Mouse (Mus musculus): ENCODE measurements at regions not wholly inside any gene's neighbourhood (a gene's known extent, or its start where the extent isn't known, plus 50 kb on each side); places are given as distances from the start of the nearest gene placed in this dataset.

DNA sequence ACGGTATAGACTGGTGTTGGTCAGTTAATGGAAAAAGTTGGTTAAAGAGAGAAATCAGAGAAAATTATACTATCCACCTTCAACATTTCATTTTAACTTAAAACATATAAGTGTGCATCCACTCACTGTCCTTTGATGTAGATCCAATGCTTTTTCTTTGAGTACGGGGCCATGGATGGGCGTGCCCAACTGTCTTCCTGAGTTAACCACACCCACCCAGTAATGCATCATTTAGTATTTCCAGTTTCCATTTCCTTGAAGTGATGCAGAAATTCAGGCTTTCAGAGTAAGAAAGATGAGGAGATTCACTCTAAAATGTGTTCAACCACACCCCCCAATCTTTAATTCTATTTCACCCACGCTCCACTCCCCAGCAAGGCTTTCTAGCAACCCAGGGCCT is 490.6 kb downstream of the Bnc2 start:
- H3K4me1 ChIP-seq (ENCODE audit: insufficient read depth): no peaks in the 10 kb centered on the region
- no peak overlapping the region for H3K27ac ChIP-seq (ENCODE audit: low read depth, low read length)
- no peak overlapping the region for H3K4me3 ChIP-seq (ENCODE audit: low read depth, low read length)
- no peaks in the 10 kb centered on the region for H3K36me3 ChIP-seq (ENCODE audit: insufficient read depth)
- TF ChIP-seq CTCF (IDR thresholded peaks at IDR 0.05; ENCODE audit: low read depth): no peak
- no peak for DNase-seq
- no peak overlapping the region for H3K4me2 ChIP-seq (ENCODE audit: low read depth)
- no peaks in the 10 kb centered on the region for H3K9me3 ChIP-seq (ENCODE audit: low read length)
- no peaks in the 10 kb centered on the region for H3K27me3 ChIP-seq (ENCODE audit: insufficient read depth, low read length)
- no peak for ATAC-seq
- no peak overlapping the region for H3K9ac ChIP-seq
- 92% methylated on average over 4 of the region's 4 CpGs for WGBS

DNA sequence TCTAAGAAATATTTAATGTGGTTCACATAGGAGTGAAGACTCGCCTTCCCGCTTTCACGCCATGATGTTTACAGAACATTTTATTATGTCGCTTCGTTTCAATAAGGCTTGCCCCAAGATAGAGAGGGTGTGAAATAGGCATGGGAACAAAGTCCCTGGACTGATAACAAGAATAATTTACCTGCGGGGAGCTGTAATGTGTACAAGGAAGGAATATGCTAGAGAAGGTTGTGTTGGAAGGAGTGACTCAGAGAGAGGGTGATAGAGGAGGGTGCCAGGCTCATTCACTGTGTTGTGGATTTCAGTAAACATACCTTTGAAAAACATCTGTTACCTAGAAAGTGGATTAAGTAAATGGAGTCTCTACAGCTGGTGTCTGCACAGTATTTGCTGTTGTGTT is 490.2 kb downstream of the Bnc2 start:
- Histone ChIP-seq H3K9me3 (ENCODE audit: low read length) (no peaks in the 10 kb centered on the region), H3K4me1 (ENCODE audit: insufficient read depth) (no peaks in the 10 kb centered on the region), H3K9ac (no peak overlapping the region), H3K4me2 (ENCODE audit: low read depth) (no peak overlapping the region), H3K27me3 (ENCODE audit: insufficient read depth, low read length) (no peaks in the 10 kb centered on the region), H3K36me3 (ENCODE audit: insufficient read depth) (no peaks in the 10 kb centered on the region), H3K27ac (ENCODE audit: low read depth, low read length) (no peak overlapping the region), H3K4me3 (ENCODE audit: low read depth, low read length) (no peak overlapping the region)
- no peak for TF ChIP-seq CTCF (IDR thresholded peaks at IDR 0.05; ENCODE audit: low read depth)
- no peak for ATAC-seq
- no peak for DNase-seq
- WGBS: 91% methylated on average over 6 of the region's 6 CpGs

- no peak for ATAC-seq
- DNase-seq: no peak
Measured at GRCm38 (mm10) chr4:84189315-84189714, 485.8 kb downstream of the Bnc2 start.

GRCm38 (mm10) chr4:84191303-84191702 is 483.8 kb downstream of the Bnc2 start:
- H3K36me3 ChIP-seq (ENCODE audit: insufficient read depth): no peaks in the 10 kb centered on the region
- H3K4me3 ChIP-seq (ENCODE audit: low read depth, low read length): no peak overlapping the region
- DNase-seq (no peak), ATAC-seq (no peak)
- no peaks in the 10 kb centered on the region for H3K27me3 ChIP-seq (ENCODE audit: insufficient read depth, low read length)
- H3K9me3 ChIP-seq (ENCODE audit: low read length): no peaks in the 10 kb centered on the region
- H3K27ac ChIP-seq (ENCODE audit: low read depth, low read length): no peak overlapping the region
- TF ChIP-seq CTCF (IDR thresholded peaks at IDR 0.05; ENCODE audit: low read depth): no peak
- no peaks in the 10 kb centered on the region for H3K4me1 ChIP-seq (ENCODE audit: insufficient read depth)
- H3K4me2 ChIP-seq (ENCODE audit: low read depth): no peak overlapping the region
- no peak overlapping the region for H3K9ac ChIP-seq
- 87% methylated on average over 2 of the region's 2 CpGs for WGBS

More at GRCm38 (mm10) chr4:84189315-84189714, 485.8 kb downstream of the Bnc2 start:
- H3K4me1 ChIP-seq (ENCODE audit: insufficient read depth): no peaks in the 10 kb centered on the region
- H3K27me3 ChIP-seq (ENCODE audit: insufficient read depth, low read length): no peaks in the 10 kb centered on the region
- H3K4me3 ChIP-seq (ENCODE audit: low read depth, low read length): no peak overlapping the region
- TF ChIP-seq CTCF (IDR thresholded peaks at IDR 0.05; ENCODE audit: low read depth): no peak
- H3K27ac ChIP-seq (ENCODE audit: low read depth, low read length): no peak overlapping the region
- no peak overlapping the region for H3K4me2 ChIP-seq (ENCODE audit: low read depth)
- no peaks in the 10 kb centered on the region for H3K36me3 ChIP-seq (ENCODE audit: insufficient read depth)
- 60% methylated on average over 12 of the region's 12 CpGs for WGBS
- H3K9ac ChIP-seq: no peak overlapping the region
- no peaks in the 10 kb centered on the region for H3K9me3 ChIP-seq (ENCODE audit: low read length)

GRCm38 (mm10) chr4:84192301-84192700 is 482.8 kb downstream of the Bnc2 start:
- H3K4me3 ChIP-seq (ENCODE audit: low read depth, low read length): no peak overlapping the region
- no peak for TF ChIP-seq CTCF (IDR thresholded peaks at IDR 0.05; ENCODE audit: low read depth)
- no peaks in the 10 kb centered on the region for H3K4me1 ChIP-seq (ENCODE audit: insufficient read depth)
- no peak overlapping the region for H3K27ac ChIP-seq (ENCODE audit: low read depth, low read length)
- WGBS: 70% methylated on average over 2 of the region's 2 CpGs
- no peaks in the 10 kb centered on the region for H3K36me3 ChIP-seq (ENCODE audit: insufficient read depth)
- no peak overlapping the region for H3K4me2 ChIP-seq (ENCODE audit: low read depth)
- ATAC-seq (no peak), DNase-seq (no peak)
- H3K27me3 ChIP-seq (ENCODE audit: insufficient read depth, low read length): no peaks in the 10 kb centered on the region
- no peaks in the 10 kb centered on the region for H3K9me3 ChIP-seq (ENCODE audit: low read length)
- H3K9ac ChIP-seq: no peak overlapping the region

DNA sequence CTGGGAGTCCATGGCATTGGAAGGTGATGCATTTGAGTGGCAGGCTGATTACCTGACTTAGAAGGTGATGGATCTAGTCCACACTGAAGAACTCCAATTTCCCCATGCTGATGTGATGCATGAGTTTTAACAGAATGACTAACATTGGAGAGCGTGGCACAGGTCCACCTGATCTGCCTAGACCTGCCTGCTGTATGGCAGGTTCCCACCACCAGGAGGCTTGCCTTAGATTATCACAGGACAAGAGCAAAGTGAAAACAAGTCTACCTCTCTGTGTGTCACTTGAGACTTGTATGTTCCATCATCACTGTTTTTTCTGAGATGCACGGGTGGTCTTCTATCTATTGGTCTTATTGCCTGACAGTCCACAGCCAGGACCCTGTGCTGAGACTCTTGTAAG is 478.3 kb downstream of the Bnc2 start:
- H3K4me2 ChIP-seq (ENCODE audit: low read depth): no peak overlapping the region
- WGBS: 92% methylated on average over 2 of the region's 2 CpGs
- no peak for TF ChIP-seq CTCF (IDR thresholded peaks at IDR 0.05; ENCODE audit: low read depth)
- H3K27me3 ChIP-seq (ENCODE audit: insufficient read depth, low read length): no peaks in the 10 kb centered on the region
- no peaks in the 10 kb centered on the region for H3K4me1 ChIP-seq (ENCODE audit: insufficient read depth)
- H3K9ac ChIP-seq: no peak overlapping the region
- no peak overlapping the region for H3K4me3 ChIP-seq (ENCODE audit: low read depth, low read length)
- no peak overlapping the region for H3K27ac ChIP-seq (ENCODE audit: low read depth, low read length)
- no peaks in the 10 kb centered on the region for H3K36me3 ChIP-seq (ENCODE audit: insufficient read depth)
- no peak for DNase-seq
- no peak for ATAC-seq
- H3K9me3 ChIP-seq (ENCODE audit: low read length): no peaks in the 10 kb centered on the region

DNA sequence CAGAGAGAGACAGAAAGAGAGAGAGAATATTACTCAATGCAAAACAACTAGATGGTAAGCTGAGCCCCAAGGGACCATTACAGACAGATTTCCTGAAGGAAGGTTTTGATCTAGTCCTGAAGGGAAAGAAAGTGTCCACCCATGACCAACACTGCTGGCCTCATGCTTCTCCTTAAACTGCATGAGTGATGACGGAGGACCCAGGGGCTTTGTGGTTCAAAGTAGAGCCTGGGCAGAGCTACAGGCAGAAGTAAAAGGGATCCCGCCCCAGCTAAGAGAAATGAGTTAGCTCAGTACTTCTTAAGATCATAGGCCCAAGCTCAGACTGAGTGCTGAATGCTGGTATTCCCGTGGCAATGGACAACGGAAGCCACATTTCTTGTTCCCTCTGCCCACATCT is 476.9 kb downstream of the Bnc2 start:
- Histone ChIP-seq H3K36me3 (ENCODE audit: insufficient read depth) (no peaks in the 10 kb centered on the region), H3K9ac (no peak overlapping the region), H3K4me2 (ENCODE audit: low read depth) (no peak overlapping the region), H3K27ac (ENCODE audit: low read depth, low read length) (no peak overlapping the region), H3K4me1 (ENCODE audit: insufficient read depth) (no peaks in the 10 kb centered on the region), H3K27me3 (ENCODE audit: insufficient read depth, low read length) (no peaks in the 10 kb centered on the region), H3K4me3 (ENCODE audit: low read depth, low read length) (no peak overlapping the region), H3K9me3 (ENCODE audit: low read length) (no peaks in the 10 kb centered on the region)
- no peak for TF ChIP-seq CTCF (IDR thresholded peaks at IDR 0.05; ENCODE audit: low read depth)
- ATAC-seq (no peak), DNase-seq (no peak)
- WGBS: 93% methylated on average over 4 of the region's 4 CpGs

DNA sequence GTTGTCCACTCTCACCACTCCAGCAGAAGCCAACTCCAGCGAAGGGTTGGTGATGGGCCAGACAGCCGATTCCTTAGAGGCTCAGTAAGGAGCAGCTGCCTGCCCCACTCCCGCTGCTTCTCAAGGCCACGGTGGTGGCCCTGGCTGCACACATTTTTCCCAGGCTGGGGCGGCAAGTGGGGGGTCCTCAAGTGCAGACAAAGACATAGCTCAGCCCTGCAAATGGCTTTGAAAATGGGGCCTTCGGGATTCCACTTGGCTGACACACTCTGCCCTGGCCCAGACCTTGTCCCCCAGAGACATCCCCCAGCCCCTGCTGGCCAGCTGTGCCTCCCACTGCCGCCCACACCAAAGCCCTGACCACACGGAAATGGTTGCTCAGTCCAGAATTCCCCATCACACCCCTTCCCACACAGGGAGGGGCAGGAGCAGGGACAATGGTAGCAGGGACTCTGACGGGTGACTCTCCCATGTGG is 475.9 kb downstream of the Bnc2 start:
- Histone ChIP-seq H3K9me3 (ENCODE audit: low read length) (no peaks in the 10 kb centered on the region), H3K27ac (ENCODE audit: low read depth, low read length) (no peak overlapping the region), H3K27me3 (ENCODE audit: insufficient read depth, low read length) (no peaks in the 10 kb centered on the region), H3K36me3 (ENCODE audit: insufficient read depth) (no peaks in the 10 kb centered on the region), H3K4me3 (ENCODE audit: low read depth, low read length) (no peak overlapping the region), H3K4me2 (ENCODE audit: low read depth) (no peak overlapping the region), H3K4me1 (ENCODE audit: insufficient read depth) (no peaks in the 10 kb centered on the region), H3K9ac (no peak overlapping the region)
- no peak for TF ChIP-seq CTCF (IDR thresholded peaks at IDR 0.05; ENCODE audit: low read depth)
- WGBS: 42% methylated on average over 9 of the region's 9 CpGs
- DNase-seq (no peak), ATAC-seq (peak; percentile 72)
